In genomic region chr8:117747886-117748730, GRCm38 (mm10) we compare ENCODE assay signal across 24 mouse cellular contexts. TPM values are rescaled to one million over a fixed set of nuclear protein-coding genes. Genes with fewer than 3 reads are reported as not detected.
DNase-seq lines count a peak whose midpoint lies in the region; ATAC-seq and TF ChIP-seq lines count a peak whose summit lies in the region.
"Had no signal": no experiment of that assay in that cellular context is flagged by ENCODE, and none has a peak within 500 bp of the region (broad histone marks: within the 10 kb centered on the region; RNA-seq: fewer than 3 reads in every experiment).

No protein-coding gene starts in this region.

- ATAC-seq in kidney, embryonic 16.5 days (ENCODE audit: low FRiP score, low TSS enrichment), result peak; percentile 64
- 0 out of 2 replicates have a peak, but pooled peaks have one; percentile 31 for ATAC-seq in monocyte, adult 5-6 weeks (replicated peaks; ENCODE audit: insufficient number of reproducible peaks, low FRiP score, low TSS enrichment, poor library complexity, severe bottlenecking)
- no peak for ATAC-seq in frontal cortex, adult (ENCODE audit: low TSS enrichment)
- ATAC-seq: forebrain, embryonic 14.5 days; hindbrain, embryonic 16.5 days; lung, postnatal 0 days; Patski had no signal

- no peaks in the 10 kb centered on the region for H3K27me3 ChIP-seq in kidney, embryonic 16.5 days (ENCODE audit: insufficient read depth, low read length)
- H3K27me3 ChIP-seq: embryonic facial prominence, embryonic 13.5 days; heart, embryonic 15.5 days; midbrain, embryonic 12.5 days; neural tube, embryonic 13.5 days; Patski had no signal

- H3K9ac ChIP-seq in kidney, embryonic 16.5 days (replicated peaks; ENCODE audit: low read length), result no peak overlapping the region
- H3K9ac ChIP-seq in ES-E14 (ENCODE audit: insufficient read depth, low read depth, low read length, poor library complexity, severe bottlenecking), result no peak overlapping the region
- H3K9ac ChIP-seq: embryonic facial prominence, embryonic 13.5 days; heart, embryonic 15.5 days; liver, embryonic 14.5 days; midbrain, embryonic 12.5 days; neural tube, embryonic 13.5 days had no signal

- DNase-seq in kidney, adult 11 months, result no peak
- DNase-seq in 416B (ENCODE audit: low read depth) (peak; percentile 17), ES-E14 (ENCODE audit: low read depth, low spot score) (no peak)
- DNase-seq in embryo, embryonic 11 days, result no peak
- DNase-seq: adrenal gland, postnatal 25 days; cerebellum, adult 11 months; cerebellum, postnatal 10 days; gastrocnemius, postnatal 25 days; heart, postnatal 4 days; right cerebral cortex, adult 18-20 months; thymus, postnatal 25 days had no signal

- H3K36me3 ChIP-seq in kidney, embryonic 16.5 days (ENCODE audit: insufficient read depth, low read length), result no peaks in the 10 kb centered on the region
- no peaks in the 10 kb centered on the region for H3K36me3 ChIP-seq in ES-E14 (ENCODE audit: control insufficient read depth, insufficient read depth, low read length, poor library complexity, severe bottlenecking)
- H3K36me3 ChIP-seq: embryonic facial prominence, embryonic 13.5 days; heart, embryonic 15.5 days; midbrain, embryonic 12.5 days; neural tube, embryonic 13.5 days had no signal

- H3K4me1 ChIP-seq in kidney, embryonic 16.5 days (ENCODE audit: insufficient read depth, low read length), result 0 out of 2 replicates have a peak, but pooled peaks cover 2% of the 10 kb centered on the region
- peaks cover 5 to 26% of the 10 kb centered on the region in 2 experiments; a peak in 2 of 4 replicates for H3K4me1 ChIP-seq in ES-E14 (ENCODE audit: control insufficient read depth in 2 of 2, insufficient read depth in 2 of 2, low read length in 2 of 2, poor library complexity in 1 of 2)
- H3K4me1 ChIP-seq: embryonic facial prominence, embryonic 13.5 days; heart, embryonic 15.5 days; midbrain, embryonic 12.5 days; neural tube, embryonic 13.5 days had no signal

- no peak overlapping the region for H3K4me2 ChIP-seq in kidney, embryonic 16.5 days (replicated peaks; ENCODE audit: low read depth, low read length)
- H3K4me2 ChIP-seq: embryonic facial prominence, embryonic 13.5 days; heart, embryonic 15.5 days; midbrain, embryonic 12.5 days; neural tube, embryonic 13.5 days had no signal

- peak overlapping the region; percentile 71 for H3K27ac ChIP-seq in kidney, embryonic 16.5 days (ENCODE audit: low read length)
- H3K27ac ChIP-seq in ES-E14 (ENCODE audit: insufficient read depth, low read depth, low read length, poor library complexity, severe bottlenecking), result peak overlapping the region; percentile 29; the same call in 1 of the 2 replicates
- H3K27ac ChIP-seq: embryonic facial prominence, embryonic 13.5 days; heart, embryonic 15.5 days; liver, embryonic 14.5 days; midbrain, embryonic 12.5 days; neural tube, embryonic 13.5 days had no signal

- WGBS in kidney, embryonic 16.5 days, result 66% methylated on average over 9 of the region's 9 CpGs

- no peaks in the 10 kb centered on the region for H3K9me3 ChIP-seq in kidney, embryonic 16.5 days (ENCODE audit: low read length)
- no peaks in the 10 kb centered on the region for H3K9me3 ChIP-seq in ES-E14 (ENCODE audit: control insufficient read depth, insufficient read depth, low read depth, low read length)
- H3K9me3 ChIP-seq: embryonic facial prominence, embryonic 13.5 days; heart, embryonic 15.5 days; midbrain, embryonic 12.5 days; neural tube, embryonic 13.5 days had no signal

- no peak overlapping the region for H3K4me3 ChIP-seq in kidney, embryonic 16.5 days (ENCODE audit: low read length)
- H3K4me3 ChIP-seq in ES-E14 (ENCODE audit: insufficient read depth in 1 of 2, low read depth in 1 of 2, low read length in 2 of 2, poor library complexity in 1 of 2, severe bottlenecking in 1 of 2), result no peak overlapping the region
- H3K4me3 ChIP-seq: embryonic facial prominence, embryonic 13.5 days; heart, embryonic 15.5 days; midbrain, embryonic 12.5 days; neural tube, embryonic 13.5 days had no signal

- in situ Hi-C loops in ES-E14 (cut with MboI; ENCODE audit: low sequenced_read_pairs in 2 of 2, unreplicated experiment in 2 of 2), result no loop called here

TF ChIP-seq in ES-E14, 5 proteins besides CTCF, POLR2A, EP300 and RAD21:
- TF ChIP-seq ZC3H11A (IDR thresholded peaks at IDR 0.05; ENCODE audit: borderline replicate concordance, low read depth, low read length), result no peak
- TF ChIP-seq CHD2 (IDR thresholded peaks at IDR 0.05; ENCODE audit: low read depth, low read length), result no peak

RNA-seq across cellular contexts. Expression of gene Hsd17b2, which starts 46.4 kb away (rescaled TPM):
- polyA plus RNA-seq in kidney, embryonic 16.5 days (2015; fragmentation: Nextera tagmentation; extraction: Ambion mirVana), result 4.4 and 5.0 TPM in 2 replicates
- 0.31 TPM in 1 of 2 replicates, not detected in the other for total RNA-seq in ES-E14 (2012; rRNA removed)
- total RNA-seq in monocyte, adult 5-6 weeks (2017), result 0.39 to 4.9 TPM (median 1.7 TPM) in 3 replicates
- total RNA-seq: adrenal gland, postnatal 25 days; gastrocnemius, postnatal 25 days; heart, adult 8-10 months; heart, postnatal 4 days had no signal
- polyA plus RNA-seq: forebrain, embryonic 14.5 days; heart, embryonic 15.5 days; midbrain, embryonic 12.5 days had no signal

RNA-seq across cellular contexts. Expression of gene Mphosph6, which starts 53.6 kb away (rescaled TPM):
- polyA plus RNA-seq in kidney, embryonic 16.5 days (2015; fragmentation: Nextera tagmentation; extraction: Ambion mirVana), result 65.7 and 67.6 TPM in 2 replicates
- total RNA-seq in ES-E14 (2012; rRNA removed), result 34.9 and 51.9 TPM in 2 replicates
- total RNA-seq in monocyte, adult 5-6 weeks (2017), result 25.1 to 33.7 TPM (median 25.4 TPM) in 3 replicates
